21 mouse cellular contexts compared by ENCODE assay signal in the genomic region with DNA sequence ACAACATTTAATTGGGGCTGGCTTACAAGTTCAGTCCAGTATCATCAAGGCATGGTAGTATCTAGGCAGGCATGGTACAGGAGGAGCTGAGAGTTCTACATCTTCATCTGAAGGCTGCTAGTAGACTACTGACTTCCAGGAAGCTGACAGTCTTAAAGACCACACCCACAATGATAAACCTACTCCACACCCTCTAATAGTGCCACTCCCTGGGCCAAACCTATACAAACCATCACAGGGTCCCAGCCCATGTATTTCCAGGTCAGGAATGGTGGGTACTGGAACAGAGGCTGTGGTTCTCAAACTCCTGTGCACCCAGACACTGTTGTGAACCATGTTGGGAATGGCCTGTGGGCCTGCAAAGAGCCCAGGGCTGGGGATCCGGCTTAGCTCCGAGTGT. TPM values are rescaled to one million over a fixed set of nuclear protein-coding genes. Genes with fewer than 3 reads are reported as not detected.
DNase-seq lines count a peak whose midpoint lies in the region; ATAC-seq and TF ChIP-seq lines count a peak whose summit lies in the region.
"Had no signal": no experiment of that assay in that cellular context is flagged by ENCODE, and none has a peak within 500 bp of the region (broad histone marks: within the 10 kb centered on the region; RNA-seq: fewer than 3 reads in every experiment).

No protein-coding gene starts in this region.

- H3K4me3 ChIP-seq in kidney, embryonic 15.5 days (replicated peaks), result no peak overlapping the region
- no peak overlapping the region for H3K4me3 ChIP-seq in liver, postnatal 0 days (ENCODE audit: low read depth, low read length)
- no peak overlapping the region for H3K4me3 ChIP-seq in forebrain, embryonic 16.5 days (replicated peaks; ENCODE audit: low read length)
- H3K4me3 ChIP-seq: embryonic facial prominence, embryonic 15.5 days; forebrain, embryonic 12.5 days; layer of hippocampus, adult 2 months; midbrain, embryonic 15.5 days; myocyte had no signal

- peak; percentile 71; the same call in 1 of the 2 replicates for ATAC-seq in kidney, embryonic 15.5 days (replicated peaks; ENCODE audit: low FRiP score)
- ATAC-seq in liver, postnatal 0 days, result peak; percentile 97
- ATAC-seq in forebrain, embryonic 16.5 days, result no peak
- ATAC-seq: hindbrain, embryonic 16.5 days; midbrain, embryonic 15.5 days had no signal

- no peak for DNase-seq in kidney, postnatal 10 days
- peak; percentile 58 for DNase-seq in liver
- DNase-seq in liver, postnatal 0 days, result peak; percentile 20
- no peak for DNase-seq in cerebellum, postnatal 14 days
- DNase-seq in gastrocnemius, postnatal 10 days, result no peak
- DNase-seq: B cell, adult 2 months; cerebellum, postnatal 36 days; gastrocnemius, postnatal 36 days; heart, postnatal 14 days; kidney, adult 18-20 months; kidney, postnatal 14 days; lung, postnatal 10 days; thymus, adult 2 months had no signal

- no peaks in the 10 kb centered on the region for H3K27me3 ChIP-seq in kidney, embryonic 15.5 days
- no peaks in the 10 kb centered on the region for H3K27me3 ChIP-seq in liver, postnatal 0 days (ENCODE audit: insufficient read depth, low read length)
- no peaks in the 10 kb centered on the region for H3K27me3 ChIP-seq in forebrain, embryonic 16.5 days (replicated peaks; ENCODE audit: control insufficient read depth, insufficient read depth, low read length)
- H3K27me3 ChIP-seq: embryonic facial prominence, embryonic 15.5 days; forebrain, embryonic 12.5 days; midbrain, embryonic 15.5 days had no signal

- no peak for TF ChIP-seq CTCF in liver, postnatal 0 days (IDR thresholded peaks at IDR 0.05; ENCODE audit: low read depth)

- H3K4me1 ChIP-seq in kidney, embryonic 15.5 days, result 0 out of 2 replicates have a peak, but pooled peaks cover 2% of the 10 kb centered on the region
- H3K4me1 ChIP-seq in liver, postnatal 0 days (ENCODE audit: insufficient read depth), result peaks cover 26% of the 10 kb centered on the region
- no peaks in the 10 kb centered on the region for H3K4me1 ChIP-seq in forebrain, embryonic 16.5 days (replicated peaks; ENCODE audit: control insufficient read depth, insufficient read depth, low read length)
- H3K4me1 ChIP-seq: forebrain, embryonic 12.5 days; midbrain, embryonic 15.5 days had no signal

- no peak overlapping the region for H3K27ac ChIP-seq in kidney, embryonic 15.5 days
- H3K27ac ChIP-seq in liver, postnatal 0 days (ENCODE audit: low read depth), result peak overlapping the region; percentile 25; the same call in 1 of the 2 replicates
- no peak overlapping the region for H3K27ac ChIP-seq in forebrain, embryonic 16.5 days (ENCODE audit: low read length)
- H3K27ac ChIP-seq: embryonic facial prominence, embryonic 15.5 days; forebrain, embryonic 12.5 days; layer of hippocampus, adult 2 months; midbrain, embryonic 15.5 days had no signal

- TF ChIP-seq EP300 in liver, postnatal 0 days (IDR thresholded peaks at IDR 0.05; ENCODE audit: low read depth), result no peak

- WGBS in kidney, embryonic 15.5 days, result 97% methylated on average over 2 of the region's 2 CpGs
- 89% methylated on average over 2 of the region's 2 CpGs for WGBS in liver, postnatal 0 days (ENCODE audit: insufficient replicate concordance)
- 98% methylated on average over 2 of the region's 2 CpGs for WGBS in forebrain, embryonic 16.5 days

- no peaks in the 10 kb centered on the region for H3K36me3 ChIP-seq in kidney, embryonic 15.5 days
- H3K36me3 ChIP-seq in liver, postnatal 0 days (replicated peaks; ENCODE audit: insufficient read depth, low read length), result no peaks in the 10 kb centered on the region
- no peaks in the 10 kb centered on the region for H3K36me3 ChIP-seq in forebrain, embryonic 16.5 days (ENCODE audit: control insufficient read depth, insufficient read depth)
- H3K36me3 ChIP-seq: embryonic facial prominence, embryonic 15.5 days; forebrain, embryonic 12.5 days; midbrain, embryonic 15.5 days had no signal

- no peak overlapping the region for H3K9ac ChIP-seq in kidney, embryonic 15.5 days
- no peak overlapping the region for H3K9ac ChIP-seq in liver, postnatal 0 days (replicated peaks)
- H3K9ac ChIP-seq in forebrain, embryonic 16.5 days (replicated peaks; ENCODE audit: low read depth, low read length), result no peak overlapping the region
- H3K9ac ChIP-seq: embryonic facial prominence, embryonic 15.5 days; forebrain, embryonic 12.5 days; midbrain, embryonic 15.5 days had no signal

- H3K9me3 ChIP-seq in kidney, embryonic 15.5 days (replicated peaks), result no peaks in the 10 kb centered on the region
- no peaks in the 10 kb centered on the region for H3K9me3 ChIP-seq in liver, postnatal 0 days (ENCODE audit: low read length)
- H3K9me3 ChIP-seq in forebrain, embryonic 16.5 days (ENCODE audit: control insufficient read depth, low read length), result no peaks in the 10 kb centered on the region
- H3K9me3 ChIP-seq: embryonic facial prominence, embryonic 15.5 days; forebrain, embryonic 12.5 days; midbrain, embryonic 15.5 days had no signal

- no peak overlapping the region for H3K4me2 ChIP-seq in kidney, embryonic 15.5 days
- peak overlapping the region; percentile 11 for H3K4me2 ChIP-seq in liver, postnatal 0 days (ENCODE audit: low read depth, low read length)
- no peak overlapping the region for H3K4me2 ChIP-seq in forebrain, embryonic 16.5 days (ENCODE audit: low read length)
- H3K4me2 ChIP-seq: embryonic facial prominence, embryonic 15.5 days; forebrain, embryonic 12.5 days; midbrain, embryonic 15.5 days had no signal

RNA-seq across cellular contexts. Expression of gene Eif4g2, which starts 55.2 kb away (rescaled TPM):
- 872 and 889 TPM in 2 replicates for polyA plus RNA-seq in kidney, embryonic 15.5 days (2015; fragmentation: Nextera tagmentation; extraction: Ambion mirVana)
- polyA plus RNA-seq in liver, postnatal 0 days (2015; fragmentation: Nextera tagmentation; extraction: Ambion mirVana), result 182 and 200 TPM in 2 replicates
- polyA plus RNA-seq in forebrain, embryonic 16.5 days (2015; fragmentation: Nextera tagmentation; extraction: Ambion mirVana), result 1,250 and 1,378 TPM in 2 replicates
- 100 to 1,000 TPM; 723 to 740 TPM for total RNA-seq in gastrocnemius, postnatal 10 days (2021)

Comparison
In these comparisons a context has a peak if more than half of its experiments do, and no peak if none do; other contexts are left out.
1. DNase-seq: peak in liver (single experiment) and liver, postnatal 0 days (single experiment); none in kidney, postnatal 10 days (single experiment), cerebellum, postnatal 14 days (0 of 2) and gastrocnemius, postnatal 10 days (single experiment).